Mouse (Mus musculus) spleen, postnatal 14 days (tissue): ENCODE measurements at regions not wholly inside any gene's neighbourhood (a gene's known extent, or its start where the extent isn't known, plus 50 kb on each side); places are given as distances from the start of the nearest gene placed in this dataset.
"Not testable (repeated sequence)": the region's sequence is repeated elsewhere in the genome, so short reads cannot be mapped to it uniquely, and the experiment has no call there.

Source experiments
- DNase-seq, 2 experiments: peaks; one replicate each; pipeline ENCODE4 v3.0.0; 2021 to 2022; ENCODE audit warnings: low spot score in 2 of 2

- DNase-seq, result no peak
Measured at GRCm38 (mm10) chr7:125152281-125152680, 292.2 kb upstream of the Kdm8 start.

DNA sequence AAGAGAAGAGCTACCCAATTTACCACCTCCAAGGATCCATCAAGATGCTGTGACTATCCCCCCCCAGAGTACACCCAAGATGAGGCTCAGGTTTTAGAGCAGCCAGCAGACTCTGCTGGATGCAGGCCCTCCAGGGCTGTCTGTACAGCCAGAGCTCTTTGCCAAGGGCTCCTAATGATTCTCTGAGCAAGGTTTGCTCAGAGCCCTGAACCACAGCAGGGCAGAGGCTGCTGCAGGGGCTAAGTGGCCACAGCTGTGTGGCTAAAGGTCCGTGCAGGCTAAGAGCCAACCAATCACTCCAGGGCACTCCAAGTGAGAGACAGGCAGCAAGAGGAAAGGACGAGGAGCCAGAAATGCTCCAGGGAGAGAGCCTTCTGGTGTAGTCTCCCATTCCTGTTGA, 289.2 kb upstream of the Kdm8 start:
- no peak for DNase-seq

DNA sequence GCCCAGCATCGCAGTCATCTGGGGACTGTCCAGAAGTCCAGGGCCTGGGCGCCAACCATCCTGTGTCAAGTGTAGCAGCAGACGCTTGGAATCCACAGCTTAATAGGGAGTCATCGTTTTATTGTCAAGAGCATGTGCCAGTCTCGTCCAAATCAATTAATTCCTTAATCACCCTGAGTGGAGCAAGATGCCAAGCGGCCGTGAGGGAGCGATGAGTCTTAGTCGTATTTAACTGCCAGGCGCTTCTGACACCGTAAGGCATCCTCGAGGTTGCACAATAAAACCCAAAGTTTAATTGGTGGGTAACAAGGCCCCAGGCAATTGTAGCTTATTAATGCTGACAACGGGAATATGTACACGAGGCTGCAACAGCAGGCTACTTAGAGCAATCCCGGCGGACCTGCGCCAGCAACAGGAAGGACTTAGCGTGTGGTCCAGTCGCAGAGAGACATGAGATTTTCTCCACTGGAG, 277.6 kb upstream of the Kdm8 start:
- DNase-seq, result no peak

GRCm38 (mm10) chr7:125167666-125168065, 276.8 kb upstream of the Kdm8 start:
- DNase-seq, result no peak

DNA sequence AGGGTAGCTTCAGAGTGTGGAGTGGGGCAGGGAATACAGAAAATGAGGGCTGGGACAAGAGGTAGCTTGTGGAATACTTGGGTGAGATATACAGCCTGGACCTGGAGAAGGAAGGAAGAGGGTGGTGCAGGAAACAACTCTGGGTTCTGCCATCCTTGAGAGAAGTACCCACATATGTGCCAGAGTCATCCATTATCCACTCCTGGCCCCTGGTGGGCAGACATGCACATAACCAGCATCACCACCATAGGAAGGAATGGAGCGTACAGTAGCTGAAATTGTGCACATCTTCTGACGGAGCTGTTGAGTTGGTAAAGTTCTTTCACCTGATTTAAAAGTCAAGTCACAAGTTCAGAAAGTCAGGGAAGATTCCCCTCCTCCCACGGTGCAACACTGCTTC, 262.9 kb upstream of the Kdm8 start:
- no peak for DNase-seq

DNA sequence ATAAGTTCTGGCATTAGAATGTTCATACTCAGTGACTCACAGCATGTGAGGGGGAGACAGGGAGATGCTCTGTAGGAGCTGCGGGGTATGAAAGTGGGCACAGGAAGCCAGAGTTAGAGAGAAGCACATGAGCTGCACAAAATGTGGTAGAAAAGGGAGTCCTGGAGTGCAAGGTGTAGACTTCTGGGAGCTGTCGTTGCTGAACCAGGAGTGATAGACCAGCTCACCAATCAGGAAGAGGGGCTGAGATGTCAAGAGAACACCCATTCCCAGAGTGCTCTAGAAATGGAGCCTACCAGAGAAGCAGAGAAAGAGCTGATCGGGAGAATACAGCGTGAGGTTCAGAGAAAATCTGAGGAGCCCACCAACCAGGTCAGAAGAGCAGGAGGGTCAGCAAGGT, 262.2 kb upstream of the Kdm8 start:
- DNase-seq, result no peak

GRCm38 (mm10) chr7:125183011-125183410, 261.5 kb upstream of the Kdm8 start:
- DNase-seq, result not testable (repeated sequence)

DNA sequence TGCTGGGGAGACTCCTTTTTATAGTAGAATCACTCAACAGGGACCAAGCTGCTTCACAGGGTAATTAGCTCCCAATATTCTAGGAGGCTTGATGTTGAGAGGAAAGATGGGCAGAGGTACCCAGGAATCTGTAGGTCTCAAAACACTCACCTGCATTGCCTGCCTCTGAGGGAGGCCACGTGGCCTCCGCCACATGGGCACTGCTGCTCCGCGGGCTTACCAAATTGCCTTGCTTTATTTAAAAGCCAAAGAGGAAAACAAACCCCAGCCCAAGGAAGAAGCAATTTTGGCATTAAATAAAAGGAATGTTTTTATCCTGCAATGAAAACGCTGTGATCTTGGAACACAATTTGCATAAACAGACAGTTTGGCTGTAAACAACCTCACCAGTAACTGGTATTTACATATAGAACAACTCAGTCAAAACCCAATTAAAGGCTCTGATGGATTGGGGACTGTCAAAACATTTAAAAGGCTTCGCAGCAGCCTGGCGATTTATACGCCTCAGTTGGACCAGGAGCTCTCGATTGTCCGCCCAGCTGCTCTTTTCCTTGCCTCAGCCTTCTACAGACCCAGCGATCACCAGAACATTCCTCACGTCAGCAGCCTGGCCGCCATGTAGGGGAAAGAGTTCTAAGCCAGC, 259.3 kb upstream of the Kdm8 start:
- DNase-seq, result no peak

- DNase-seq, result no peak
Measured at GRCm38 (mm10) chr7:125187011-125187740, 257.3 kb upstream of the Kdm8 start.

GRCm38 (mm10) chr7:125188986-125189385, 255.5 kb upstream of the Kdm8 start:
- DNase-seq, result no peak

- DNase-seq, result no peak
Measured at GRCm38 (mm10) chr7:125190067-125190466, 254.4 kb upstream of the Kdm8 start.

DNA sequence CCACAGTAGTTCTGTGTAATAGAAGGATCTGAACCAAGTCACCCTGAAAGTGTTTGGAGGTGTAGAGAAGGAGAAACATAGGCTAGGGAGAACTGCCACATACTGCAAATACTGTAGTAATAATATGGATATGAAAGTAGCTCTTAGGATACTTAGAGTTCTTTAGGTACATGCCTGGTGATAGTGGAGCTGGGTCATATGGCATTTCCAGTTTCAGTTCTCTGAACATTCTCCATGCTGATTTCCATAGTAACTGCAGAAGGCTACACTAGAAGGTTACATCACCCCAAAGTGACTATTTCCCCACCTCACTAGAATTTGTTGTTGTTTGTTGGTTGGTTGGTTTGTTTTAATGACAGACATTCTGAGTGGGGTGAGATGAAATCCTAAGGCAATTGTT, 253.2 kb upstream of the Kdm8 start:
- DNase-seq, result no peak

- no peak for DNase-seq
Measured at GRCm38 (mm10) chr7:125211346-125211973, 233.0 kb upstream of the Kdm8 start.

GRCm38 (mm10) chr7:125214036-125214435, 230.4 kb upstream of the Kdm8 start:
- DNase-seq, result no peak

DNA sequence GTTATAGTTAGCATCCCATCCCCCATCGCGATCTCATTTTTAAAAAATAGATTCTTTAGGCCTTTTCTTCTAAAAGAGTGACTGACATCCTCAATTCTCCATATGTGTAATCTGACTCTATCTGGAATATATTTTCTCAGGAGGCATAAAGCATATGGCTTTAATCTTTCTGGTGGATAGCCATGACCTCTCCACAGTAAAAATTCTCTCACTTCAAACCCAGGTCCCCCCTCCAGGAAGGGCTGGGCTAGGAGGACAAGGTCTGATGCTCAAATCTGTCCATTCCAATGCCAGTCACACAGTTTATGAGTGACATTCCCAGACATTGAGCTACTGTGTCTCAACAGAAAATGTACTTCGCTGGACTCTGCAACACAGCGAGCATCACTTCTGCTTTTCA, 226.8 kb upstream of the Kdm8 start:
- no peak for DNase-seq

GRCm38 (mm10) chr7:125222684-125223083, 221.8 kb upstream of the Kdm8 start:
- no peak for DNase-seq

- no peak for DNase-seq
Measured at GRCm38 (mm10) chr7:125234911-125235310, 209.6 kb upstream of the Kdm8 start.

DNA sequence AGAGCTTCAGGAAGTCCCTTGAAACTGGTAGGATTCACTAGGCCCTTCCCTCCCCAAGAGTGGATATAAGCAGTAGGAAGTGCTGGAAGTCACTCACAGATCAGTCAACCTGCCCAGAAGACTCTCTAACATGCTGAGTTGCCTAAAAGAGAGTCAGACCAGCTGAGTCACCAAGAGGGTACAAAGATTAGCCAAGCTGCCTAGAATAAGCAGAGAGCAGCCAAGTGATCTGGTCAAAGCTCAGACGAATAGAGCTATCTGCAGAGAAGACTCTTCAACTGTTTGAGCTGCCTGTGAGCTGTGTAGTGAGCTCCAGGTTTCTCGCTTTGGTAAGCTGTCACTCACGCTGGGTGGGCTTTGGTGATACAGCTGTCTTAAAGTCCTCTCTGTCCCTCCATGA, 207.4 kb upstream of the Kdm8 start:
- DNase-seq, result no peak

- no peak for DNase-seq
Measured at GRCm38 (mm10) chr7:125243021-125243420, 201.5 kb upstream of the Kdm8 start.

DNA sequence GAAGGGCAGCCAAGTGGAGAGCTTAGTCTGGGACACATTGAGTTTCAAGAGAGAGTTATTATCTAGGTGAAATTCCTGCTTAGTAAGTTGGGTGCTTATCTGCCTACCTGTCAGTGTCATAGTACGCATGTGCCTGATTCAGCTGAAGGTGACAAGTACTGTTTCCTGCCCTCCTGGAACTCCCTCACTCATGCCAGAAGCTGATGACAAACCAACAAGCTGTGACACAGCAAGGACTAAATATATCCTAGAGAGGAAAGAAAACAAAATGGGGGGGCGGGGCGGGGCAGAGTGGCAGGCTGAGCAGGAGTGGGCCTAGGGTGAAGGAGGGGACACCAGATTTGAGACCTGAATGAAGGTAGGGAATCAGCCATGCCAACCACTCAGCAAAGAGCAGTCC, 196.1 kb upstream of the Kdm8 start:
- no peak for DNase-seq

- no peak for DNase-seq
Measured at GRCm38 (mm10) chr7:125250385-125250784, 194.1 kb upstream of the Kdm8 start.

DNA sequence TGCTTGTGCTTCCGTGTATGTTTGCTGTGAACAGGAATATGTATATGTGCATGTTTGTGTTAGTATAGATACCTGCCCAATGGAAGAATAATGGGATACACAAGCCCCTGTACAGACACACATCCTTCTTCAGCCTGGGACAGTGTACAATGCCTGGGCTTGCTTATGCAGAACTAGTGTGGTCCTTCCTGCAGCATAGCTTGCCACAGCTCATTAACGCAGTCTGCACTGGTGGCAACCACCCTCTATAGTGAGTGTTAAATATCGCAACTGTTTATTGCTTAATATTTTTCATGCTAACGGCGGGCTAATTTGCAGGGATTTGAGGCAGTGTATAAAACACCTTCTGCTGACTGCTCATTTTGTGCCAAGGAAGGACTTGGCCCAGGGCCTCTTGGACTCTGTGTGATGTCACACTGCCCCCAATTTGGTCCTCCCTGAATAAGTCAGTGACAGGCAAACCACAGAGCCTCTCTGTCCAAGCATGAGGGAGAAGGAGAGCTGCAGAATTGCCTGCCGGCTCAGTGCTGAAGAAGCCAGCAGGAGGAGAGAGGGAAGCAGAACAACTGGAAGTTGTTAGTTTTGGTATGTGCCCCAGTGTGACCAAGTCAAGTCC, 193.4 kb upstream of the Kdm8 start:
- no peak for DNase-seq

- no peak for DNase-seq
Measured at GRCm38 (mm10) chr7:125254302-125254701, 190.2 kb upstream of the Kdm8 start.
